Mouse (Mus musculus) spleen, postnatal 14 days (tissue): ENCODE data around the gene Gm7173.

ENCODE experiments used
- DNase-seq, 2 experiments: peaks; one replicate each; pipeline ENCODE4 v3.0.0; 2021 to 2022; ENCODE audit warnings: low spot score in 2 of 2

Gene Gm7173

GRCm38 (mm10) chrX:79516977-79517645 lies at the start of gene Gm7173:
TSS of gene Gm7173 (minus strand) at chrX:79517285.
- peak in 1 of 2 experiments; percentile 1 for DNase-seq

GRCm38 (mm10) chrX:79517646-79518016 lies 546 bp upstream of the Gm7173 start:
- DNase-seq, result no peak

GRCm38 (mm10) chrX:79316790-79317189 lies 200.3 kb downstream of the Gm7173 start:
- DNase-seq, result no peak
